Mouse (Mus musculus): Measurements from ENCODE around the gene Slc31a1. TPM values are rescaled to one million over a fixed set of nuclear protein-coding genes. Genes with fewer than 3 reads are reported as not detected.

Gene Slc31a1
- polyA plus RNA-seq, 1 experiment, result 7.3 TPM

- no peaks in the 10 kb centered on the region for H3K4me1 ChIP-seq (ENCODE audit: control insufficient read depth, insufficient read depth, low read length)
- H3K4me3 ChIP-seq (replicated peaks; ENCODE audit: control insufficient read depth, low read depth, low read length), result no peak within 1 kb of the TSS
- no peak for TF ChIP-seq POLR2A (IDR thresholded peaks at IDR 0.05; ENCODE audit: borderline replicate concordance, control insufficient read depth, low read depth, low read length)
- no peak for TF ChIP-seq CTCF (IDR thresholded peaks at IDR 0.05; ENCODE audit: control insufficient read depth, insufficient read depth, low read length)
- 82% methylated on average over 6 of the region's 6 CpGs for WGBS
- H3K27ac ChIP-seq (ENCODE audit: control insufficient read depth, insufficient read depth, low read depth, low read length, poor library complexity), result no peak within 1 kb of the TSS
Measured at GRCm38 (mm10) chr4:62435081-62435480, 74.6 kb downstream of the Slc31a1 start, which contains the start of gene Rnf183. Gene Rnf183 (minus strand): TSS chr4:62435252.

DNA sequence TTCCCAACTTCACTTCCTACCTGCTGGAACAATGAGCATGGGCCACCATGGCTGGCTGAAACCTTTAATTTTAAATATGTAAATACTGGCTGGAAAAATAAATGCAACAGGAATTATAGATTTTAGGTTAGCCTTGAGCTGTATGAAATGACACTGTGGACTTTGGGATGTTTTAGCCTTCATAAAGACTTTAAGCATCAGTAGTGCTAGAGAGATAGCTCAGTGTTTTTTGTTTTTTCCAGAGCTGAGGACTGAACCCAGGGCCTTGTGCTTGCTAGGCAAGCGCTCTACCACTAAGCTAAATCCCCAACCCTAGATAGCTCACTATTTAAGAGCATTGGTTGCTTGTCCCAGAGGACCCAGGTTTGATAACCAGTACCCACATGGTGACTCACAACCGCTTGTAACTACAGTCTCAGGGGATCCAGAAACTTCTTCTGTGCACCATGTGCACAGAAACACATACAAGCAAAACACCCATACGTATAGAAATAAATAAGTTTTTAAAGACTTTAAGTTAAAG, 76.8 kb downstream of the Slc31a1 start:
- H3K4me3 ChIP-seq (replicated peaks; ENCODE audit: control insufficient read depth, low read depth, low read length), result no peak overlapping the region
- TF ChIP-seq POLR2A (IDR thresholded peaks at IDR 0.05; ENCODE audit: borderline replicate concordance, control insufficient read depth, low read depth, low read length) (no peak), CTCF (IDR thresholded peaks at IDR 0.05; ENCODE audit: control insufficient read depth, insufficient read depth, low read length) (no peak)
- no peaks in the 10 kb centered on the region for H3K4me1 ChIP-seq (ENCODE audit: control insufficient read depth, insufficient read depth, low read length)
- 78% methylated on average over 3 of the region's 3 CpGs for WGBS
- no peak overlapping the region for H3K27ac ChIP-seq (ENCODE audit: control insufficient read depth, insufficient read depth, low read depth, low read length, poor library complexity)

GRCm38 (mm10) chr4:62437871-62438270, 77.3 kb downstream of the Slc31a1 start:
- no peak for TF ChIP-seq CTCF (IDR thresholded peaks at IDR 0.05; ENCODE audit: control insufficient read depth, insufficient read depth, low read length)
- TF ChIP-seq POLR2A (IDR thresholded peaks at IDR 0.05; ENCODE audit: borderline replicate concordance, control insufficient read depth, low read depth, low read length), result no peak
- no peak overlapping the region for H3K4me3 ChIP-seq (replicated peaks; ENCODE audit: control insufficient read depth, low read depth, low read length)
- WGBS, result 82% methylated on average over 7 of the region's 7 CpGs
- no peaks in the 10 kb centered on the region for H3K4me1 ChIP-seq (ENCODE audit: control insufficient read depth, insufficient read depth, low read length)
- H3K27ac ChIP-seq (ENCODE audit: control insufficient read depth, insufficient read depth, low read depth, low read length, poor library complexity), result no peak overlapping the region

DNA sequence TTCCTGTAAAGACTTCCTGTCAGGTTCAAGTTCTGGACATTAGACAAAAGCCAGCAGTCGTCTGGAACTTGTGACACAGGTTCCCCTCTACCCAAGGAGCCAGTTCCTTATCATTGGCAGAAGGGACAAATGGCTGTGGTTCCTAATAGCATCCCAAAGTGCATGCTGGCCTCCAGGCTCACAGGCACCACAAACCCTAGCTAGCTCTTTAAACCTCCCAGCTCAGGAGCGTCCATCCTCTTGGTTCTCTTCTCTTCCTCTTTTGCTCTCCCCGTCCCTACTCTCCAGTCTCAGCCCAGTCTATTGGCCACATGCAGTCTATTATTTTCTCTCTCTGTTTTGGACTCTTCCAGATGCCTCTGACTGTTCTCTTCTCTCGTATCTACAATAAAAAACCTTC, 79.3 kb downstream of the Slc31a1 start:
- TF ChIP-seq POLR2A (IDR thresholded peaks at IDR 0.05; ENCODE audit: borderline replicate concordance, control insufficient read depth, low read depth, low read length), result no peak
- no peak for TF ChIP-seq CTCF (IDR thresholded peaks at IDR 0.05; ENCODE audit: control insufficient read depth, insufficient read depth, low read length)
- WGBS, result 24% methylated on average over 4 of the region's 4 CpGs

GRCm38 (mm10) chr4:62440544-62440943, 80.0 kb downstream of the Slc31a1 start:
- Histone ChIP-seq H3K27ac (ENCODE audit: control insufficient read depth, insufficient read depth, low read depth, low read length, poor library complexity) (no peak overlapping the region), H3K4me3 (replicated peaks; ENCODE audit: control insufficient read depth, low read depth, low read length) (no peak overlapping the region), H3K4me1 (ENCODE audit: control insufficient read depth, insufficient read depth, low read length) (no peaks in the 10 kb centered on the region)
- WGBS, result 71% methylated on average over 4 of the region's 4 CpGs
- TF ChIP-seq CTCF (IDR thresholded peaks at IDR 0.05; ENCODE audit: control insufficient read depth, insufficient read depth, low read length) (no peak), POLR2A (IDR thresholded peaks at IDR 0.05; ENCODE audit: borderline replicate concordance, control insufficient read depth, low read depth, low read length) (no peak)

More for the DNA sequence above, 79.3 kb downstream of the Slc31a1 start:
- no peak overlapping the region for H3K4me3 ChIP-seq (replicated peaks; ENCODE audit: control insufficient read depth, low read depth, low read length)
- H3K4me1 ChIP-seq (ENCODE audit: control insufficient read depth, insufficient read depth, low read length), result no peaks in the 10 kb centered on the region
- no peak overlapping the region for H3K27ac ChIP-seq (ENCODE audit: control insufficient read depth, insufficient read depth, low read depth, low read length, poor library complexity)

GRCm38 (mm10) chr4:62440986-62441385, 80.5 kb downstream of the Slc31a1 start:
- Histone ChIP-seq H3K4me1 (ENCODE audit: control insufficient read depth, insufficient read depth, low read length) (no peaks in the 10 kb centered on the region), H3K4me3 (replicated peaks; ENCODE audit: control insufficient read depth, low read depth, low read length) (no peak overlapping the region), H3K27ac (ENCODE audit: control insufficient read depth, insufficient read depth, low read depth, low read length, poor library complexity) (no peak overlapping the region)
- TF ChIP-seq POLR2A (IDR thresholded peaks at IDR 0.05; ENCODE audit: borderline replicate concordance, control insufficient read depth, low read depth, low read length), result no peak
- no peak for TF ChIP-seq CTCF (IDR thresholded peaks at IDR 0.05; ENCODE audit: control insufficient read depth, insufficient read depth, low read length)
- 82% methylated on average over 4 of the region's 4 CpGs for WGBS

Other genes with a start within 250 kb of the Slc31a1 start
- not detected in 2 replicates for gene Mup21, start 209.9 kb upstream of the Slc31a1 start, polyA plus RNA-seq (2011; ENCODE audit: insufficient read depth, insufficient read length, low replicate concordance, missing spikeins)
- 1.00 TPM in 1 of 2 replicates, not detected in the other for gene Zfp37, start 129.7 kb upstream of the Slc31a1 start, polyA plus RNA-seq (2011; ENCODE audit: insufficient read depth, insufficient read length, low replicate concordance, missing spikeins)
- 7.8 and 13.3 TPM in 2 replicates for gene Slc31a2, start 98.2 kb upstream of the Slc31a1 start, polyA plus RNA-seq (2011; ENCODE audit: insufficient read depth, insufficient read length, low replicate concordance, missing spikeins)
- 13.2 and 32.9 TPM in 2 replicates for gene Fkbp15, start 179 bp upstream of the Slc31a1 start, polyA plus RNA-seq (2011; ENCODE audit: insufficient read depth, insufficient read length, low replicate concordance, missing spikeins)
- 93.6 and 98.5 TPM in 2 replicates for gene Cdc26, start 47.9 kb downstream of the Slc31a1 start, polyA plus RNA-seq (2011; ENCODE audit: insufficient read depth, insufficient read length, low replicate concordance, missing spikeins)
- 7.3 and 13.7 TPM in 2 replicates for gene Prpf4, start 48.1 kb downstream of the Slc31a1 start, polyA plus RNA-seq (2011; ENCODE audit: insufficient read depth, insufficient read length, low replicate concordance, missing spikeins)
- gene Rnf183, start 74.5 kb downstream of the Slc31a1 start, polyA plus RNA-seq (2011; ENCODE audit: insufficient read depth, insufficient read length, low replicate concordance, missing spikeins), result not detected in 2 replicates
- gene Wdr31, start 110.2 kb downstream of the Slc31a1 start, polyA plus RNA-seq (2011; ENCODE audit: insufficient read depth, insufficient read length, low replicate concordance, missing spikeins), result 1.0 and 1.3 TPM in 2 replicates
- gene Bspry, start 119.3 kb downstream of the Slc31a1 start, polyA plus RNA-seq (2011; ENCODE audit: insufficient read depth, insufficient read length, low replicate concordance, missing spikeins), result 1.4 TPM in 1 of 2 replicates, not detected in the other
- not detected in 2 replicates for gene Hdhd3, start 142.7 kb downstream of the Slc31a1 start, polyA plus RNA-seq (2011; ENCODE audit: insufficient read depth, insufficient read length, low replicate concordance, missing spikeins)
- gene Alad, start 159.2 kb downstream of the Slc31a1 start, polyA plus RNA-seq (2011; ENCODE audit: insufficient read depth, insufficient read length, low replicate concordance, missing spikeins), result 321 and 356 TPM in 2 replicates
- gene Pole3, start 164.3 kb downstream of the Slc31a1 start, polyA plus RNA-seq (2011; ENCODE audit: insufficient read depth, insufficient read length, low replicate concordance, missing spikeins), result 56.5 and 57.6 TPM in 2 replicates
- gene 4933430I17Rik, start 164.6 kb downstream of the Slc31a1 start, polyA plus RNA-seq (2011; ENCODE audit: insufficient read depth, insufficient read length, low replicate concordance, missing spikeins), result not detected in 2 replicates
- 13.1 and 27.0 TPM in 2 replicates for gene Rgs3, start 199.1 kb downstream of the Slc31a1 start, polyA plus RNA-seq (2011; ENCODE audit: insufficient read depth, insufficient read length, low replicate concordance, missing spikeins)

Measured in bone marrow, adult 2 months (tissue).